Mouse (Mus musculus) limb, embryonic 15.5 days (tissue): ENCODE data around the gene Cip2a. TPM values are rescaled to one million over a fixed set of nuclear protein-coding genes. Genes with fewer than 3 reads are reported as not detected.
A peak's percentile ranks its signal among the peaks of the same experiment; 100 is the strongest.

Source experiments
- ATAC-seq: fragments of 200-750 bp; cut with Nextera tagmentation; 2 replicates; pipeline ENCODE4 v1.8.0; 2017; ENCODE audit warnings: low read depth, moderate TSS enrichment; ENCODE audit not compliant: insufficient number of reproducible peaks, low FRiP score, low TSS enrichment
- H3K27ac ChIP-seq: fragments of 300-500 bp; sonication (generic); 2 replicates; pipeline ENCODE4 v1.5.1; 2015; ENCODE audit warnings: moderate library complexity, mild to moderate bottlenecking, inconsistent platforms
- H3K27me3 ChIP-seq: fragments of 300-500 bp; sonication (generic); 2 replicates; pipeline ENCODE4 v1.6.1; 2015; ENCODE audit warnings: inconsistent platforms
- H3K36me3 ChIP-seq: fragments of 300-500 bp; sonication (generic); 2 replicates; pipeline ENCODE4 v1.6.1; 2015; ENCODE audit warnings: inconsistent platforms
- H3K4me1 ChIP-seq: fragments of 300-500 bp; sonication (generic); 2 replicates; pipeline ENCODE4 v1.6.1; 2015; ENCODE audit warnings: inconsistent platforms
- H3K4me2 ChIP-seq: fragments of 300-500 bp; sonication (generic); 2 replicates; pipeline ENCODE4 v1.6.1; 2015; ENCODE audit warnings: mild to moderate bottlenecking, inconsistent platforms
- H3K4me3 ChIP-seq: fragments of 300-500 bp; sonication (generic); 2 replicates; pipeline ENCODE4 v1.5.1; 2015; ENCODE audit warnings: mild to moderate bottlenecking, inconsistent platforms
- H3K9ac ChIP-seq: fragments of 300-500 bp; sonication (generic); 2 replicates; pipeline ENCODE4 v1.6.1; 2015; ENCODE audit warnings: inconsistent platforms
- H3K9me3 ChIP-seq: fragments of 300-500 bp; sonication (generic); 2 replicates; pipeline ENCODE4 v1.6.1; 2016; ENCODE audit warnings: inconsistent platforms
- WGBS: fragments of 180-500 bp; shearing (Covaris S2); methylation state at CpG from one replicate; pipeline ENCODE4 v1.1.7; 2015; 5-methylcytosine and 5-hydroxymethylcytosine counted together
- polyA plus RNA-seq: library from polyadenylated mRNA; unstranded; fragments of >200 nt; fragmentation: Nextera tagmentation; extraction: Ambion mirVana; gene quantifications from 2 replicates; pipeline ENCODE4 v1.2.1, GENCODE M21; 2015

Cip2a gene
- 22.6 and 23.1 TPM in 2 replicates for polyA plus RNA-seq

- Histone ChIP-seq H3K4me3 (peak within 1 kb of the TSS; percentile 89), H3K27ac (peak within 1 kb of the TSS; percentile 95), H3K4me1 (peaks cover 8% of the 10 kb centered on the region; the same call in 1 of the 2 replicates), H3K36me3 (0 out of 2 replicates have a peak, but pooled peaks cover 3% of the 10 kb centered on the region), H3K27me3 (no peaks in the 10 kb centered on the region), H3K4me2 (peak within 1 kb of the TSS; percentile 79), H3K9ac (peak within 1 kb of the TSS; percentile 98), H3K9me3 (no peaks in the 10 kb centered on the region)
- under 1% methylated on average over 74 of the region's 74 CpGs for WGBS
- ATAC-seq: peak; percentile 97
Measured at GRCm38 (mm10) chr16:48993559-48994342, at the start of gene Cip2a, which contains the start of gene Dzip3. TSS of gene Cip2a (plus strand) at chr16:48994185. TSS of gene Dzip3 (minus strand) at chr16:48994165.

GRCm38 (mm10) chr16:48972996-48973395 lies 21.0 kb upstream of the Cip2a start:
- Histone ChIP-seq H3K36me3 (peaks cover 20% of the 10 kb centered on the region), H3K27me3 (no peaks in the 10 kb centered on the region), H3K27ac (no peak overlapping the region), H3K4me3 (no peak overlapping the region), H3K9ac (no peak overlapping the region), H3K9me3 (no peaks in the 10 kb centered on the region), H3K4me2 (no peak overlapping the region), H3K4me1 (no peaks in the 10 kb centered on the region)
- ATAC-seq: no peak
- 90% methylated on average over 2 of the region's 2 CpGs for WGBS

- H3K4me3 ChIP-seq: no peak overlapping the region
- no peaks in the 10 kb centered on the region for H3K4me1 ChIP-seq
- no peak overlapping the region for H3K9ac ChIP-seq
- H3K9me3 ChIP-seq: no peaks in the 10 kb centered on the region
- peaks cover 25% of the 10 kb centered on the region for H3K36me3 ChIP-seq
- no peaks in the 10 kb centered on the region for H3K27me3 ChIP-seq
- WGBS: 95% methylated on average over 1 of the region's 1 CpGs
- ATAC-seq: no peak
- no peak overlapping the region for H3K4me2 ChIP-seq
- H3K27ac ChIP-seq: no peak overlapping the region
Measured at GRCm38 (mm10) chr16:48973548-48973947, 20.4 kb upstream of the Cip2a start.

- peaks cover 14% of the 10 kb centered on the region for H3K36me3 ChIP-seq
Measured at GRCm38 (mm10) chr16:48979965-48980364, 14.0 kb upstream of the Cip2a start.

GRCm38 (mm10) chr16:48985034-48985627 lies 8.9 kb upstream of the Cip2a start:
- H3K27me3 ChIP-seq: no peaks in the 10 kb centered on the region
- H3K9ac ChIP-seq: no peak overlapping the region
- H3K36me3 ChIP-seq: peaks cover 4% of the 10 kb centered on the region
- no peaks in the 10 kb centered on the region for H3K9me3 ChIP-seq
- ATAC-seq: no peak
- H3K4me1 ChIP-seq: no peaks in the 10 kb centered on the region
- H3K4me2 ChIP-seq: no peak overlapping the region
- H3K27ac ChIP-seq: no peak overlapping the region
- WGBS: 52% methylated on average over 5 of the region's 5 CpGs
- no peak overlapping the region for H3K4me3 ChIP-seq

More at GRCm38 (mm10) chr16:48979965-48980364, 14.0 kb upstream of the Cip2a start:
- no peak overlapping the region for H3K27ac ChIP-seq
- H3K9ac ChIP-seq: no peak overlapping the region
- H3K9me3 ChIP-seq: no peaks in the 10 kb centered on the region
- ATAC-seq: no peak
- no peaks in the 10 kb centered on the region for H3K4me1 ChIP-seq
- H3K27me3 ChIP-seq: no peaks in the 10 kb centered on the region
- H3K4me3 ChIP-seq: no peak overlapping the region
- no peak overlapping the region for H3K4me2 ChIP-seq

GRCm38 (mm10) chr16:48989700-48990099 lies 4.3 kb upstream of the Cip2a start:
- Histone ChIP-seq H3K4me2 (no peak overlapping the region), H3K27ac (no peak overlapping the region), H3K27me3 (no peaks in the 10 kb centered on the region), H3K9ac (no peak overlapping the region), H3K4me3 (no peak overlapping the region), H3K4me1 (peaks cover under 1% of the 10 kb centered on the region; the same call in 1 of the 2 replicates), H3K36me3 (0 out of 2 replicates have a peak, but pooled peaks cover 2% of the 10 kb centered on the region), H3K9me3 (no peaks in the 10 kb centered on the region)
- no peak for ATAC-seq

GRCm38 (mm10) chr16:48992437-48993230 lies 1.4 kb upstream of the Cip2a start:
- H3K4me3 ChIP-seq: peak overlapping the region; percentile 89
- H3K27ac ChIP-seq: no peak overlapping the region
- H3K9ac ChIP-seq: no peak overlapping the region
- ATAC-seq: no peak
- H3K9me3 ChIP-seq: no peaks in the 10 kb centered on the region
- peak overlapping the region; percentile 49 for H3K4me2 ChIP-seq
- peaks cover 8% of the 10 kb centered on the region; the same call in 1 of the 2 replicates for H3K4me1 ChIP-seq
- 42% methylated on average over 10 of the region's 10 CpGs for WGBS
- 0 out of 2 replicates have a peak, but pooled peaks cover 2% of the 10 kb centered on the region for H3K36me3 ChIP-seq
- H3K27me3 ChIP-seq: no peaks in the 10 kb centered on the region

- peak overlapping the region; percentile 89 for H3K4me3 ChIP-seq
- peaks cover 8% of the 10 kb centered on the region; the same call in 1 of the 2 replicates for H3K4me1 ChIP-seq
- peak overlapping the region; percentile 95 for H3K27ac ChIP-seq
- WGBS: 2% methylated on average over 9 of the region's 9 CpGs
- H3K9me3 ChIP-seq: no peaks in the 10 kb centered on the region
- H3K27me3 ChIP-seq: no peaks in the 10 kb centered on the region
- H3K36me3 ChIP-seq: 0 out of 2 replicates have a peak, but pooled peaks cover 2% of the 10 kb centered on the region
- ATAC-seq: no peak
- H3K9ac ChIP-seq: peak overlapping the region; percentile 98
- peak overlapping the region; percentile 49 for H3K4me2 ChIP-seq
Measured at GRCm38 (mm10) chr16:48993231-48993558, 790 bp upstream of the Cip2a start.

GRCm38 (mm10) chr16:48994343-48994693 lies 333 bp downstream of the Cip2a start:
- no peaks in the 10 kb centered on the region for H3K9me3 ChIP-seq
- peaks cover 8% of the 10 kb centered on the region; the same call in 1 of the 2 replicates for H3K4me1 ChIP-seq
- peak overlapping the region; percentile 79 for H3K4me2 ChIP-seq
- H3K9ac ChIP-seq: peak overlapping the region; percentile 98
- ATAC-seq: peak; percentile 31; the same call in 1 of the 2 replicates
- H3K27me3 ChIP-seq: no peaks in the 10 kb centered on the region
- H3K4me3 ChIP-seq: peak overlapping the region; percentile 89
- under 1% methylated on average over 18 of the region's 18 CpGs for WGBS
- H3K27ac ChIP-seq: no peak overlapping the region
- peaks cover 6% of the 10 kb centered on the region for H3K36me3 ChIP-seq

GRCm38 (mm10) chr16:49004151-49004550 lies 10.2 kb downstream of the Cip2a start:
- no peaks in the 10 kb centered on the region for H3K4me1 ChIP-seq
- WGBS: 93% methylated on average over 5 of the region's 5 CpGs
- no peaks in the 10 kb centered on the region for H3K9me3 ChIP-seq
- H3K27me3 ChIP-seq: no peaks in the 10 kb centered on the region
- H3K36me3 ChIP-seq: peaks cover 32% of the 10 kb centered on the region
- no peak overlapping the region for H3K27ac ChIP-seq
- no peak overlapping the region for H3K9ac ChIP-seq
- ATAC-seq: no peak
- H3K4me2 ChIP-seq: no peak overlapping the region
- no peak overlapping the region for H3K4me3 ChIP-seq

GRCm38 (mm10) chr16:49016620-49017332 lies 22.8 kb downstream of the Cip2a start:
- Histone ChIP-seq H3K4me2 (no peak overlapping the region), H3K27ac (no peak overlapping the region), H3K4me1 (no peaks in the 10 kb centered on the region), H3K9me3 (no peaks in the 10 kb centered on the region), H3K36me3 (peaks cover 18% of the 10 kb centered on the region), H3K4me3 (no peak overlapping the region), H3K9ac (no peak overlapping the region), H3K27me3 (no peaks in the 10 kb centered on the region)
- 61% methylated on average over 5 of the region's 5 CpGs for whole genome bisulfite sequencing
- ATAC-seq: no peak
